Mouse (Mus musculus): Measurements from ENCODE around the gene Pkp4. TPM values are rescaled to one million over a fixed set of nuclear protein-coding genes. Genes with fewer than 3 reads are reported as not detected.

The Pkp4 gene
- polyA plus RNA-seq, 1 experiment from 2014 or later, result 11.6 TPM

- no peak for DNase-seq (ENCODE audit: low spot score)
Observed at GRCm38 (mm10) chr2:59271835-59272234, 111.2 kb downstream of the Pkp4 start.

GRCm38 (mm10) chr2:59272713-59273112 is 112.1 kb downstream of the Pkp4 start:
- DNase-seq (ENCODE audit: low spot score), result no peak

- no peak for DNase-seq (ENCODE audit: low spot score)
Observed at GRCm38 (mm10) chr2:59280914-59281562, 120.4 kb downstream of the Pkp4 start.

- DNase-seq (ENCODE audit: low spot score), result no peak
Observed at GRCm38 (mm10) chr2:59282966-59283365, 122.3 kb downstream of the Pkp4 start.

GRCm38 (mm10) chr2:59284216-59284615 is 123.6 kb downstream of the Pkp4 start:
- no peak for DNase-seq (ENCODE audit: low spot score)

- no peak for DNase-seq (ENCODE audit: low spot score)
Observed at GRCm38 (mm10) chr2:59284734-59285490, 124.3 kb downstream of the Pkp4 start.

GRCm38 (mm10) chr2:59285581-59285980 is 124.9 kb downstream of the Pkp4 start:
- DNase-seq (ENCODE audit: low spot score), result no peak

- no peak for DNase-seq (ENCODE audit: low spot score)
Observed at GRCm38 (mm10) chr2:59286247-59286646, 125.6 kb downstream of the Pkp4 start.

- DNase-seq (ENCODE audit: low spot score), result no peak
Observed at GRCm38 (mm10) chr2:59287630-59288029, 127.0 kb downstream of the Pkp4 start.

GRCm38 (mm10) chr2:59289411-59289810 is 128.8 kb downstream of the Pkp4 start:
- no peak for DNase-seq (ENCODE audit: low spot score)

GRCm38 (mm10) chr2:59290391-59290790 is 129.7 kb downstream of the Pkp4 start:
- no peak for DNase-seq (ENCODE audit: low spot score)

GRCm38 (mm10) chr2:59299831-59300230 is 139.2 kb downstream of the Pkp4 start:
- no peak for DNase-seq (ENCODE audit: low spot score)

GRCm38 (mm10) chr2:59301671-59302070 is 141.0 kb downstream of the Pkp4 start:
- no peak for DNase-seq (ENCODE audit: low spot score)

- DNase-seq (ENCODE audit: low spot score), result no peak
Observed at GRCm38 (mm10) chr2:59302430-59302829, 141.8 kb downstream of the Pkp4 start.

GRCm38 (mm10) chr2:59303530-59304063 is 142.9 kb downstream of the Pkp4 start:
- no peak for DNase-seq (ENCODE audit: low spot score)

GRCm38 (mm10) chr2:59307302-59307701 is 146.7 kb downstream of the Pkp4 start:
- DNase-seq (ENCODE audit: low spot score), result no peak

- DNase-seq (ENCODE audit: low spot score), result no peak
Observed at GRCm38 (mm10) chr2:59308055-59308454, 147.4 kb downstream of the Pkp4 start.

- DNase-seq (ENCODE audit: low spot score), result no peak
Observed at GRCm38 (mm10) chr2:59313293-59313692, 152.6 kb downstream of the Pkp4 start.

- no peak for DNase-seq (ENCODE audit: low spot score)
Observed at GRCm38 (mm10) chr2:59318631-59319030, 158.0 kb downstream of the Pkp4 start.

- no peak for DNase-seq (ENCODE audit: low spot score)
Observed at GRCm38 (mm10) chr2:59327946-59328345, 167.3 kb downstream of the Pkp4 start.

- no peak for DNase-seq (ENCODE audit: low spot score)
Observed at GRCm38 (mm10) chr2:59331093-59331492, 170.4 kb downstream of the Pkp4 start.

GRCm38 (mm10) chr2:59332523-59332922 is 171.9 kb downstream of the Pkp4 start:
- no peak for DNase-seq (ENCODE audit: low spot score)

- DNase-seq (ENCODE audit: low spot score), result peak; percentile 15
Observed at GRCm38 (mm10) chr2:59338501-59338900, 177.9 kb downstream of the Pkp4 start.

All from thymus, postnatal 0 days (tissue).